Mouse (Mus musculus) CH12.LX (cell line): Measurements from ENCODE around the gene Slc38a7. TPM values are rescaled to one million over a fixed set of nuclear protein-coding genes. Genes with fewer than 3 reads are reported as not detected.

ENCODE experiments used
- DNase-seq: peaks from one replicate; pipeline ENCODE4 v3.0.0-alpha.2; 2013; ENCODE audit errors: extremely low read depth
- H3K27ac ChIP-seq: 2 replicates; pipeline ENCODE4 v1.5.1; 2012; ENCODE audit warnings: low read depth, mild to moderate bottlenecking, control low read depth, moderate library complexity; ENCODE audit not compliant: insufficient read depth
- H3K27me3 ChIP-seq: replicated peaks from 2 replicates; pipeline ENCODE3; 2012; ENCODE audit warnings: inconsistent platforms
- H3K36me3 ChIP-seq, 2 experiments: replicated peaks in 1 of 2; 2 replicates each; pipeline versions ENCODE3 to v1.6.1; 2012; ENCODE audit warnings: inconsistent platforms in 1 of 2, low read length in 1 of 2, mild to moderate bottlenecking in 1 of 2, mixed read lengths in 1 of 2, moderate library complexity in 1 of 2; ENCODE audit not compliant: control insufficient read depth in 1 of 2, insufficient read depth in 1 of 2
- H3K4me1 ChIP-seq, 2 experiments: 2 replicates each; pipeline ENCODE4 v1.6.1; 2012; ENCODE audit warnings: inconsistent platforms in 1 of 2, moderate library complexity in 1 of 2; ENCODE audit not compliant: insufficient read depth in 2 of 2, control insufficient read depth in 1 of 2
- H3K4me2 ChIP-seq: 2 replicates; pipeline ENCODE4 v1.6.1; 2012; ENCODE audit warnings: low read depth, mild to moderate bottlenecking, control low read depth; ENCODE audit not compliant: poor library complexity, insufficient read depth, severe bottlenecking
- H3K4me3 ChIP-seq, 3 experiments: fragments of 150-350 bp in 1 of 3; sonication (generic) in 1 of 3; replicated peaks in 1 of 3; 2 replicates each; pipeline versions ENCODE3 to v1.5.1; 2011 to 2012; ENCODE audit warnings: low read depth in 2 of 3, low read length in 2 of 3, mild to moderate bottlenecking in 2 of 3, moderate library complexity in 2 of 3, control low read depth in 1 of 3, improper control_type of control experiment in 1 of 3, inconsistent platforms in 1 of 3, mixed read lengths in 1 of 3; ENCODE audit not compliant: poor library complexity in 1 of 3
- H3K79me2 ChIP-seq: replicated peaks from 2 replicates; pipeline ENCODE4 v1.6.1; 2012; ENCODE audit warnings: mild to moderate bottlenecking, moderate library complexity; ENCODE audit not compliant: control insufficient read depth, poor library complexity, insufficient read depth, severe bottlenecking; ENCODE audit errors: extremely low read depth
- H3K9ac ChIP-seq: 2 replicates; pipeline ENCODE4 v1.6.1; 2012; ENCODE audit warnings: low read depth, mild to moderate bottlenecking, control low read depth, moderate library complexity; ENCODE audit not compliant: insufficient read depth
- H3K9me3 ChIP-seq: replicated peaks from 2 replicates; pipeline ENCODE3; 2012; ENCODE audit warnings: low read length, inconsistent platforms, mixed read lengths
- BHLHE40 ChIP-seq: IDR thresholded peaks from 2 replicates; pipeline ENCODE4 v1.6.1; 2011; ENCODE audit warnings: mild to moderate bottlenecking, low read depth, low read length, improper control_type of control experiment
- CHD1 ChIP-seq: IDR thresholded peaks from 2 replicates; pipeline ENCODE4 v1.6.1; 2012; ENCODE audit warnings: low read depth, low read length, improper control_type of control experiment, inconsistent platforms
- CHD2 ChIP-seq: IDR thresholded peaks from 2 replicates; pipeline ENCODE4 v1.6.1; 2011; ENCODE audit warnings: low read length, improper control_type of control experiment
- CTCF ChIP-seq, 2 experiments: IDR thresholded peaks in 1 of 2; conservative IDR thresholded peaks in 1 of 2; 2 replicates each; pipeline ENCODE4 v1.5.1; 2011 to 2012; ENCODE audit warnings: low read depth in 2 of 2, low read length in 2 of 2, improper control_type of control experiment in 1 of 2, inconsistent platforms in 1 of 2, mild to moderate bottlenecking in 1 of 2, moderate library complexity in 1 of 2
- ELF1 ChIP-seq: IDR thresholded peaks from 2 replicates; pipeline ENCODE4 v1.6.1; 2014; ENCODE audit warnings: low read depth, mild to moderate bottlenecking, inconsistent platforms, low read length, improper control_type of control experiment
- EP300 ChIP-seq: IDR thresholded peaks from 2 replicates; pipeline ENCODE4 v1.6.1; 2011; ENCODE audit warnings: low read length, improper control_type of control experiment
- ETS1 ChIP-seq: conservative IDR thresholded peaks from 2 replicates; pipeline ENCODE4 v1.6.1; 2012; ENCODE audit warnings: low read depth, mild to moderate bottlenecking, inconsistent platforms, low read length, improper control_type of control experiment, moderate library complexity
- GABPA ChIP-seq: IDR thresholded peaks from 2 replicates; pipeline ENCODE4 v1.6.1; 2012; ENCODE audit warnings: low read depth, low read length, improper control_type of control experiment, inconsistent platforms; ENCODE audit not compliant: insufficient replicate concordance
- HCFC1 ChIP-seq: IDR thresholded peaks from 2 replicates; pipeline ENCODE4 v1.6.1; 2012; ENCODE audit warnings: low read depth, mild to moderate bottlenecking, inconsistent platforms, low read length, improper control_type of control experiment
- IRF4 ChIP-seq: IDR thresholded peaks from 2 replicates; pipeline ENCODE4 v1.6.1; 2014; ENCODE audit warnings: low read depth, mild to moderate bottlenecking, inconsistent platforms, low read length, improper control_type of control experiment
- JUN ChIP-seq: IDR thresholded peaks from 2 replicates; pipeline ENCODE4 v1.6.1; 2011; ENCODE audit warnings: low read depth, mild to moderate bottlenecking, low read length, improper control_type of control experiment, moderate library complexity; ENCODE audit not compliant: insufficient read depth
- KAT2A ChIP-seq: IDR thresholded peaks from 2 replicates; pipeline ENCODE4 v1.6.1; 2012; ENCODE audit warnings: low read length, improper control_type of control experiment, inconsistent platforms; ENCODE audit not compliant: insufficient replicate concordance
- MAX ChIP-seq: IDR thresholded peaks from 2 replicates; pipeline ENCODE4 v1.6.1; 2011; ENCODE audit warnings: low read length, improper control_type of control experiment
- MAZ ChIP-seq: IDR thresholded peaks from 2 replicates; pipeline ENCODE4 v1.6.1; 2012; ENCODE audit warnings: low read depth, mild to moderate bottlenecking, inconsistent platforms, low read length, improper control_type of control experiment, moderate library complexity
- MEF2A ChIP-seq: IDR thresholded peaks from 2 replicates; pipeline ENCODE4 v1.6.1; 2014; ENCODE audit warnings: low read depth, mild to moderate bottlenecking, inconsistent platforms, low read length, improper control_type of control experiment, borderline replicate concordance
- MXI1 ChIP-seq: IDR thresholded peaks from 2 replicates; pipeline ENCODE4 v1.6.1; 2011; ENCODE audit warnings: mild to moderate bottlenecking, low read depth, low read length, improper control_type of control experiment
- MYC ChIP-seq: IDR thresholded peaks from 2 replicates; pipeline ENCODE4 v1.6.1; 2011; ENCODE audit warnings: low read depth, mild to moderate bottlenecking, improper control_type of control experiment, low read length
- NELFE ChIP-seq: IDR thresholded peaks from 2 replicates; pipeline ENCODE4 v1.6.1; 2011; ENCODE audit warnings: low read depth, low read length, improper control_type of control experiment
- PAX5 ChIP-seq: IDR thresholded peaks from 2 replicates; pipeline ENCODE4 v1.6.1; 2012; ENCODE audit warnings: low read length, inconsistent platforms, mixed read lengths
- RAD21 ChIP-seq: IDR thresholded peaks from 2 replicates; pipeline ENCODE4 v1.6.1; 2011; ENCODE audit warnings: low read depth, mild to moderate bottlenecking, low read length, improper control_type of control experiment, moderate library complexity
- RCOR1 ChIP-seq: conservative IDR thresholded peaks from 2 replicates; pipeline ENCODE4 v1.6.1; 2012; ENCODE audit warnings: low read depth, mild to moderate bottlenecking, inconsistent platforms, low read length, improper control_type of control experiment
- SIN3A ChIP-seq: IDR thresholded peaks from 2 replicates; pipeline ENCODE4 v1.6.1; 2012; ENCODE audit warnings: low read length, improper control_type of control experiment, inconsistent platforms
- SMC3 ChIP-seq: IDR thresholded peaks from 2 replicates; pipeline ENCODE4 v1.6.1; 2011; ENCODE audit warnings: low read depth, low read length, improper control_type of control experiment
- UBTF ChIP-seq: IDR thresholded peaks from 2 replicates; pipeline ENCODE4 v1.6.1; 2012; ENCODE audit warnings: low read depth, mild to moderate bottlenecking, inconsistent platforms, low read length, improper control_type of control experiment, moderate library complexity
- ZC3H11A ChIP-seq: IDR thresholded peaks from 2 replicates; pipeline ENCODE4 v1.6.1; 2012; ENCODE audit warnings: low read depth, mild to moderate bottlenecking, inconsistent platforms, low read length, improper control_type of control experiment
- ZKSCAN1 ChIP-seq: IDR thresholded peaks from 2 replicates; pipeline ENCODE4 v1.6.1; 2012; ENCODE audit warnings: low read depth, inconsistent platforms, low read length, improper control_type of control experiment, borderline replicate concordance
- ZNF384 ChIP-seq: IDR thresholded peaks from 2 replicates; pipeline ENCODE4 v1.6.1; 2012; ENCODE audit warnings: low read depth, low read length, improper control_type of control experiment, inconsistent platforms
- dilution Hi-C: fragments of 300-500 bp; cut with MboI; formaldehyde crosslinking; loops from 2 replicates; pipeline ENCODE4 v1.14.3; 2020; ENCODE audit warnings: low sequenced_read_pairs; ENCODE audit not compliant: extremely low pct_unique_long_range_greater_than_20kb, extremely low pct_ligation_motif_present
- in situ Hi-C: fragments of 300-500 bp; cut with MboI; formaldehyde crosslinking; loops from 3 replicates; pipeline ENCODE4 v1.14.3; 2019; ENCODE audit warnings: low sequenced_read_pairs, low pct_ligation_motif_present, low pct_unique_long_range_greater_than_20kb, mixed read lengths
- polyA plus RNA-seq: library from polyadenylated mRNA; unstranded; fragments of >175 nt; gene quantifications from 2 replicates; pipeline ENCODE4 v1.2.1, GENCODE M21; 2012; ENCODE audit warnings: low read depth; ENCODE audit not compliant: insufficient read length
- total RNA-seq, 2 experiments: library from RNA; depleted of rRNA; stranded (reverse); fragments of 300-350 nt in 1 of 2; fragments of >200 nt in 1 of 2; gene quantifications; 2 replicates each; pipeline ENCODE4 v1.2.3; 2012 to 2014

Gene Slc38a7
- total and polyA plus RNA-seq, 3 experiments = 13.9 to 33.2 (median 31.0) TPM

DNA sequence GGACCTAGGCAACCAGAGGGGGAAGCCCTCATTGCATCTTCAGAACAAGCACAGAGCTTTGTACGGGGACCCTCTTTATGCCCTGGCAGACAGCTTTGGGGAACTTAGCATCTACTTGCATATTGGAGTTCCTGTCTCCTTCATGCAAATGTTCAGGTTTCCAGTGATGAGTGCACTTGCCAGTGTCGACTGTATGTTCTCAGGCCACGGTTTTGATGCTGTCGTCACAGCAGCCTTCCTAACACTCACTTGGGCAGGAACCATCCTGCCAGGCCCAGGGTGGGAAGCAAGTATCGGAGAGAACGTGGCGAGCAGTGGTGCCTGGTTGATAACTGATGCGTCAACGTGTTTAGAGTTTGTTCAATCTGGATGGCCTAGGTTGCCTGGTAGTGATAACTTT, 28.9 kb upstream of the Slc38a7 start:
- dilution Hi-C loops = no loop called here
- in situ Hi-C loops = no loop called here
- Histone ChIP-seq H3K27me3 (no peaks in the 10 kb centered on the region), H3K9ac (no peak overlapping the region), H3K4me2 (no peak overlapping the region), H3K4me1 (peaks cover 16 to 65% of the 10 kb centered on the region in 2 experiments), H3K36me3 (peaks cover 10 to 44% of the 10 kb centered on the region in 2 experiments), H3K4me3 (peak overlapping the region in 1 of 3 experiments; percentile 8), H3K79me2 (peaks cover 91% of the 10 kb centered on the region), H3K9me3 (peaks cover 6% of the 10 kb centered on the region), H3K27ac (peak overlapping the region; percentile 13)
- peak; percentile 62 for DNase-seq
- no peak for TF ChIP-seq MAZ
- no peak for TF ChIP-seq MYC
- no peak; the same call in 1 of the 2 replicates for TF ChIP-seq EP300
- TF ChIP-seq ZNF384 = no peak
- no peak for TF ChIP-seq UBTF
- no peak for TF ChIP-seq MEF2A
- no peak for TF ChIP-seq JUN
- TF ChIP-seq GABPA = no peak
- TF ChIP-seq HCFC1 = no peak
- no peak for TF ChIP-seq PAX5
- no peak for TF ChIP-seq NELFE
- no peak for TF ChIP-seq BHLHE40
- TF ChIP-seq SMC3 = no peak
- TF ChIP-seq IRF4 = 0 out of 2 replicates have a peak, but pooled peaks have one; percentile 28
- no peak for TF ChIP-seq MAX
- TF ChIP-seq KAT2A = no peak
- TF ChIP-seq RCOR1 = 0 out of 2 replicates have a peak, but pooled peaks have one; percentile 15
- TF ChIP-seq CTCF (conservative IDR thresholded peaks at IDR 0.05 in 1 of 2, IDR thresholded peaks at IDR 0.05 in 1 of 2; ENCODE audit: low read depth in 2 of 2, low read length in 2 of 2) = no peak
- 0 out of 2 replicates have a peak, but pooled peaks have one; percentile 0 for TF ChIP-seq CHD2
- TF ChIP-seq ELF1 = 0 out of 2 replicates have a peak, but pooled peaks have one; percentile 17
- no peak for TF ChIP-seq MXI1
- no peak for TF ChIP-seq CHD1
- no peak for TF ChIP-seq ZKSCAN1
- TF ChIP-seq ETS1 = peak; percentile 41; the same call in 1 of the 2 replicates
- TF ChIP-seq ZC3H11A = no peak
- TF ChIP-seq RAD21 = no peak
- TF ChIP-seq SIN3A = peak; percentile 27; the same call in 1 of the 2 replicates
